Mouse (Mus musculus) adrenal gland (tissue): Measurements from ENCODE around the gene Ero1l.

Experiments
- intact Hi-C: fragments of 180-260 bp; cut with DNase I; formaldehyde crosslinking; loops from one replicate; pipeline ENCODE4 v1.15.1; 2025

The Ero1l gene

GRCm38 (mm10) chr14:45307630-45308328 is 10.8 kb downstream of the Ero1l start:
- intact Hi-C loops, result no loop called here

GRCm38 (mm10) chr14:45305852-45306251 is 12.7 kb downstream of the Ero1l start:
- intact Hi-C loops, result no loop called here

GRCm38 (mm10) chr14:45304389-45304788 is 14.2 kb downstream of the Ero1l start:
- intact Hi-C loops, result no loop called here

- intact Hi-C loops, result no loop called here
Observed at GRCm38 (mm10) chr14:45303939-45304338, 14.6 kb downstream of the Ero1l start.

GRCm38 (mm10) chr14:45291608-45292007 is 27.0 kb downstream of the Ero1l start:
- intact Hi-C loops, result no loop called here

- intact Hi-C loops, result no loop called here
Observed at GRCm38 (mm10) chr14:45282066-45282465, 36.5 kb downstream of the Ero1l start.

- intact Hi-C loops, result no loop called here
Observed at GRCm38 (mm10) chr14:45275816-45276215, 42.8 kb downstream of the Ero1l start.

GRCm38 (mm10) chr14:45263831-45264592 is 54.6 kb downstream of the Ero1l start:
- intact Hi-C loops, result no loop called here

- intact Hi-C loops, result no loop called here
Observed at GRCm38 (mm10) chr14:45251548-45252076, 67.0 kb downstream of the Ero1l start.

GRCm38 (mm10) chr14:45241613-45242012 is 77.0 kb downstream of the Ero1l start:
- intact Hi-C loops, result no loop called here

- intact Hi-C loops, result no loop called here
Observed at GRCm38 (mm10) chr14:45239042-45239441, 79.5 kb downstream of the Ero1l start.
